Mouse (Mus musculus): Measurements from ENCODE around the gene Tspan4.

Gene Tspan4

GRCm38 (mm10) chr7:141506278-141506677 is 31.2 kb downstream of the Tspan4 start:
- no peak for ATAC-seq (ENCODE audit: low TSS enrichment)

- ATAC-seq (ENCODE audit: low TSS enrichment), result no peak
Observed at GRCm38 (mm10) chr7:141508160-141508559, 33.1 kb downstream of the Tspan4 start.

- ATAC-seq (ENCODE audit: low TSS enrichment), result no peak
Observed at GRCm38 (mm10) chr7:141510196-141510595, 35.2 kb downstream of the Tspan4 start.

GRCm38 (mm10) chr7:141510681-141511191 is 35.7 kb downstream of the Tspan4 start:
- ATAC-seq (ENCODE audit: low TSS enrichment), result peak; percentile 38; the same call in 1 of the 2 replicates

- no peak for ATAC-seq (ENCODE audit: low TSS enrichment)
Observed at GRCm38 (mm10) chr7:141517638-141518037, 42.6 kb downstream of the Tspan4 start.

- ATAC-seq (ENCODE audit: low TSS enrichment), result no peak
Observed at GRCm38 (mm10) chr7:141518296-141518695, 43.3 kb downstream of the Tspan4 start.

- no peak for ATAC-seq (ENCODE audit: low TSS enrichment)
Observed at GRCm38 (mm10) chr7:141518926-141519325, 43.9 kb downstream of the Tspan4 start.

- no peak for ATAC-seq (ENCODE audit: low TSS enrichment)
Observed at GRCm38 (mm10) chr7:141519795-141520194, 44.8 kb downstream of the Tspan4 start.

GRCm38 (mm10) chr7:141523007-141523406 is 48.0 kb downstream of the Tspan4 start:
- no peak for ATAC-seq (ENCODE audit: low TSS enrichment)

- ATAC-seq (ENCODE audit: low TSS enrichment), result no peak
Observed at GRCm38 (mm10) chr7:141524271-141524670, 49.2 kb downstream of the Tspan4 start.

GRCm38 (mm10) chr7:141524760-141525579 is 49.9 kb downstream of the Tspan4 start:
- ATAC-seq (ENCODE audit: low TSS enrichment), result peak; percentile 98

- ATAC-seq (ENCODE audit: low TSS enrichment), result peak; percentile 25; the same call in 1 of the 2 replicates
Observed at GRCm38 (mm10) chr7:141525580-141525925, 50.5 kb downstream of the Tspan4 start.

- ATAC-seq (ENCODE audit: low TSS enrichment), result no peak
Observed at GRCm38 (mm10) chr7:141535570-141535969, 60.5 kb downstream of the Tspan4 start.

- ATAC-seq (ENCODE audit: low TSS enrichment), result peak; percentile 2; the same call in 1 of the 2 replicates
Observed at GRCm38 (mm10) chr7:141538852-141539555, 64.0 kb downstream of the Tspan4 start.

GRCm38 (mm10) chr7:141539556-141540311 is 64.7 kb downstream of the Tspan4 start, which contains the start of gene Chid1:
Gene Chid1 (minus strand): TSS chr7:141539857.
- ATAC-seq (ENCODE audit: low TSS enrichment), result peak; percentile 93

- peak; percentile 66 for ATAC-seq (ENCODE audit: low TSS enrichment)
Observed at GRCm38 (mm10) chr7:141540312-141541081, 65.5 kb downstream of the Tspan4 start.

GRCm38 (mm10) chr7:141541681-141542080 is 66.6 kb downstream of the Tspan4 start:
- ATAC-seq (ENCODE audit: low TSS enrichment), result no peak

- ATAC-seq (ENCODE audit: low TSS enrichment), result no peak
Observed at GRCm38 (mm10) chr7:141542588-141542987, 67.5 kb downstream of the Tspan4 start.

Measured in frontal cortex, adult (tissue).